Mouse (Mus musculus) cerebellum, postnatal 14 days (tissue): ENCODE data around the gene Irf1.

Experiments
- DNase-seq, 2 experiments: peaks; one replicate each; pipeline ENCODE4 v3.0.0; 2021; ENCODE audit warnings: mixed read lengths in 2 of 2

The Irf1 gene

GRCm38 (mm10) chr11:53786058-53787031 lies 16.5 kb downstream of the Irf1 start:
- peak; percentile 52 to 58 for DNase-seq

- no peak for DNase-seq
Measured at GRCm38 (mm10) chr11:53788196-53788595, 18.4 kb downstream of the Irf1 start.

GRCm38 (mm10) chr11:53789277-53789676 lies 19.5 kb downstream of the Irf1 start:
- DNase-seq, result no peak

- peak; percentile 28 to 47 for DNase-seq
Measured at GRCm38 (mm10) chr11:53792986-53793385, 23.2 kb downstream of the Irf1 start.

- DNase-seq, result peak in 1 of 2 experiments; percentile 26
Measured at GRCm38 (mm10) chr11:53794015-53794414, 24.2 kb downstream of the Irf1 start.

GRCm38 (mm10) chr11:53794671-53795557 lies 25.1 kb downstream of the Irf1 start:
- DNase-seq, result peak in 1 of 2 experiments; percentile 38

- no peak for DNase-seq
Measured at GRCm38 (mm10) chr11:53795813-53796212, 26.0 kb downstream of the Irf1 start.

GRCm38 (mm10) chr11:53796409-53797151 lies 26.8 kb downstream of the Irf1 start:
- peak in 1 of 2 experiments; percentile 16 for DNase-seq

- DNase-seq, result no peak
Measured at GRCm38 (mm10) chr11:53797386-53797920, 27.6 kb downstream of the Irf1 start.

- peak in 1 of 2 experiments; percentile 22 for DNase-seq
Measured at GRCm38 (mm10) chr11:53798041-53798711, 28.4 kb downstream of the Irf1 start.

GRCm38 (mm10) chr11:53800036-53800435 lies 30.2 kb downstream of the Irf1 start:
- no peak for DNase-seq

GRCm38 (mm10) chr11:53800975-53801374 lies 31.2 kb downstream of the Irf1 start:
- no peak for DNase-seq

GRCm38 (mm10) chr11:53803093-53803492 lies 33.3 kb downstream of the Irf1 start:
- DNase-seq, result no peak

GRCm38 (mm10) chr11:53803494-53803893 lies 33.7 kb downstream of the Irf1 start:
- DNase-seq, result no peak

- no peak for DNase-seq
Measured at GRCm38 (mm10) chr11:53804569-53805344, 34.9 kb downstream of the Irf1 start.

- no peak for DNase-seq
Measured at GRCm38 (mm10) chr11:53805786-53806185, 36.0 kb downstream of the Irf1 start.

- DNase-seq, result no peak
Measured at GRCm38 (mm10) chr11:53809354-53809753, 39.5 kb downstream of the Irf1 start.

- DNase-seq, result no peak
Measured at GRCm38 (mm10) chr11:53810156-53810555, 40.3 kb downstream of the Irf1 start.

GRCm38 (mm10) chr11:53810749-53811148 lies 40.9 kb downstream of the Irf1 start:
- DNase-seq, result peak in 1 of 2 experiments; percentile 20

- no peak for DNase-seq
Measured at GRCm38 (mm10) chr11:53811312-53811711, 41.5 kb downstream of the Irf1 start.
